Mouse (Mus musculus): ENCODE results near the gene Ighmbp2. TPM values are rescaled to one million over a fixed set of nuclear protein-coding genes. Genes with fewer than 3 reads are reported as not detected.

Gene Ighmbp2
- polyA plus RNA-seq, 1 experiment from 2014 or later: 2.4 TPM

- H3K4me3 ChIP-seq (replicated peaks): peak overlapping the region; percentile 92
- no peak for ATAC-seq (ENCODE audit: insufficient read depth)
- WGBS (ENCODE audit: insufficient replicate concordance): 46% methylated on average over 4 of the region's 4 CpGs
Observed at GRCm38 (mm10) chr19:3281886-3282285, 931 bp downstream of the Ighmbp2 start.

GRCm38 (mm10) chr19:3275744-3276365, 7.0 kb downstream of the Ighmbp2 start:
- H3K27me3 ChIP-seq: no peaks in the 10 kb centered on the region
- no peak for ATAC-seq (ENCODE audit: insufficient read depth)
- H3K9ac ChIP-seq: no peak overlapping the region
- no peaks in the 10 kb centered on the region for H3K9me3 ChIP-seq (replicated peaks)
- WGBS (ENCODE audit: insufficient replicate concordance): 68% methylated on average over 3 of the region's 3 CpGs
- no peak overlapping the region for H3K4me2 ChIP-seq
- no peaks in the 10 kb centered on the region for H3K4me1 ChIP-seq (replicated peaks)
- H3K27ac ChIP-seq (replicated peaks): no peak overlapping the region
- peaks cover 60% of the 10 kb centered on the region for H3K36me3 ChIP-seq (replicated peaks)
- no peak overlapping the region for H3K4me3 ChIP-seq (replicated peaks)

More at GRCm38 (mm10) chr19:3281886-3282285, 931 bp downstream of the Ighmbp2 start:
- peaks cover 26% of the 10 kb centered on the region for H3K4me1 ChIP-seq (replicated peaks)
- no peaks in the 10 kb centered on the region for H3K27me3 ChIP-seq
- H3K36me3 ChIP-seq (replicated peaks): peaks cover 29% of the 10 kb centered on the region
- peak overlapping the region; percentile 91 for H3K4me2 ChIP-seq
- H3K9me3 ChIP-seq (replicated peaks): no peaks in the 10 kb centered on the region
- peak overlapping the region; percentile 76; the same call in 1 of the 2 replicates for H3K9ac ChIP-seq
- no peak overlapping the region for H3K27ac ChIP-seq (replicated peaks)

- WGBS (ENCODE audit: insufficient replicate concordance): 80% methylated on average over 9 of the region's 9 CpGs
- no peaks in the 10 kb centered on the region for H3K27me3 ChIP-seq
- H3K36me3 ChIP-seq (replicated peaks): peaks cover 65% of the 10 kb centered on the region
- no peak for ATAC-seq (ENCODE audit: insufficient read depth)
- no peak overlapping the region for H3K27ac ChIP-seq (replicated peaks)
- H3K9ac ChIP-seq: no peak overlapping the region
- H3K4me3 ChIP-seq (replicated peaks): no peak overlapping the region
- no peak overlapping the region for H3K4me2 ChIP-seq
- H3K4me1 ChIP-seq (replicated peaks): no peaks in the 10 kb centered on the region
- no peaks in the 10 kb centered on the region for H3K9me3 ChIP-seq (replicated peaks)
Observed at GRCm38 (mm10) chr19:3273331-3273730, 9.5 kb downstream of the Ighmbp2 start.

- Histone ChIP-seq H3K9ac (no peak overlapping the region), H3K27me3 (no peaks in the 10 kb centered on the region), H3K4me3 (replicated peaks) (no peak overlapping the region), H3K4me2 (no peak overlapping the region), H3K4me1 (replicated peaks) (no peaks in the 10 kb centered on the region), H3K9me3 (replicated peaks) (no peaks in the 10 kb centered on the region), H3K27ac (replicated peaks) (no peak overlapping the region), H3K36me3 (replicated peaks) (peaks cover 76% of the 10 kb centered on the region)
- ATAC-seq (ENCODE audit: insufficient read depth): no peak
- WGBS (ENCODE audit: insufficient replicate concordance): 79% methylated on average over 6 of the region's 6 CpGs
Observed at GRCm38 (mm10) chr19:3271366-3271765, 11.5 kb downstream of the Ighmbp2 start.

- Histone ChIP-seq H3K4me3 (replicated peaks) (no peak overlapping the region), H3K9ac (no peak overlapping the region), H3K27ac (replicated peaks) (no peak overlapping the region), H3K9me3 (replicated peaks) (no peaks in the 10 kb centered on the region), H3K36me3 (replicated peaks) (peaks cover 76% of the 10 kb centered on the region), H3K4me1 (replicated peaks) (no peaks in the 10 kb centered on the region), H3K27me3 (no peaks in the 10 kb centered on the region), H3K4me2 (no peak overlapping the region)
- WGBS (ENCODE audit: insufficient replicate concordance): 77% methylated on average over 6 of the region's 6 CpGs
- no peak for ATAC-seq (ENCODE audit: insufficient read depth)
Observed at GRCm38 (mm10) chr19:3269803-3270202, 13.0 kb downstream of the Ighmbp2 start.

- H3K4me1 ChIP-seq (replicated peaks): no peaks in the 10 kb centered on the region
- peaks cover 80% of the 10 kb centered on the region for H3K36me3 ChIP-seq (replicated peaks)
- H3K27me3 ChIP-seq: no peaks in the 10 kb centered on the region
- no peak overlapping the region for H3K27ac ChIP-seq (replicated peaks)
- H3K4me3 ChIP-seq (replicated peaks): no peak overlapping the region
- no peak overlapping the region for H3K9ac ChIP-seq
- no peaks in the 10 kb centered on the region for H3K9me3 ChIP-seq (replicated peaks)
- ATAC-seq (ENCODE audit: insufficient read depth): no peak
- no peak overlapping the region for H3K4me2 ChIP-seq
- 71% methylated on average over 9 of the region's 9 CpGs for WGBS (ENCODE audit: insufficient replicate concordance)
Observed at GRCm38 (mm10) chr19:3269279-3269678, 13.5 kb downstream of the Ighmbp2 start.

- Histone ChIP-seq H3K9ac (no peak overlapping the region), H3K27ac (replicated peaks) (no peak overlapping the region), H3K4me2 (no peak overlapping the region), H3K4me3 (replicated peaks) (no peak overlapping the region), H3K9me3 (replicated peaks) (no peaks in the 10 kb centered on the region), H3K27me3 (no peaks in the 10 kb centered on the region), H3K4me1 (replicated peaks) (no peaks in the 10 kb centered on the region), H3K36me3 (replicated peaks) (peaks cover 73% of the 10 kb centered on the region)
- ATAC-seq (ENCODE audit: insufficient read depth): no peak
- WGBS (ENCODE audit: insufficient replicate concordance): 80% methylated on average over 17 of the region's 17 CpGs
Observed at GRCm38 (mm10) chr19:3268218-3268980, 14.4 kb downstream of the Ighmbp2 start.

- H3K27me3 ChIP-seq: no peaks in the 10 kb centered on the region
- no peak overlapping the region for H3K9ac ChIP-seq
- WGBS (ENCODE audit: insufficient replicate concordance): 68% methylated on average over 4 of the region's 4 CpGs
- no peaks in the 10 kb centered on the region for H3K4me1 ChIP-seq (replicated peaks)
- no peak for ATAC-seq (ENCODE audit: insufficient read depth)
- no peak overlapping the region for H3K4me2 ChIP-seq
- no peak overlapping the region for H3K4me3 ChIP-seq (replicated peaks)
- no peaks in the 10 kb centered on the region for H3K9me3 ChIP-seq (replicated peaks)
- no peak overlapping the region for H3K27ac ChIP-seq (replicated peaks)
- H3K36me3 ChIP-seq (replicated peaks): peaks cover 72% of the 10 kb centered on the region
Observed at GRCm38 (mm10) chr19:3267340-3267739, 15.5 kb downstream of the Ighmbp2 start.

GRCm38 (mm10) chr19:3266676-3267075, 16.1 kb downstream of the Ighmbp2 start:
- H3K4me2 ChIP-seq: no peak overlapping the region
- H3K36me3 ChIP-seq (replicated peaks): peaks cover 77% of the 10 kb centered on the region
- no peak for ATAC-seq (ENCODE audit: insufficient read depth)
- H3K9me3 ChIP-seq (replicated peaks): no peaks in the 10 kb centered on the region
- H3K4me3 ChIP-seq (replicated peaks): no peak overlapping the region
- no peaks in the 10 kb centered on the region for H3K4me1 ChIP-seq (replicated peaks)
- 82% methylated on average over 4 of the region's 4 CpGs for WGBS (ENCODE audit: insufficient replicate concordance)
- no peaks in the 10 kb centered on the region for H3K27me3 ChIP-seq
- H3K9ac ChIP-seq: no peak overlapping the region
- no peak overlapping the region for H3K27ac ChIP-seq (replicated peaks)

GRCm38 (mm10) chr19:3266136-3266535, 16.7 kb downstream of the Ighmbp2 start:
- no peak overlapping the region for H3K4me3 ChIP-seq (replicated peaks)
- ATAC-seq (ENCODE audit: insufficient read depth): no peak
- H3K27ac ChIP-seq (replicated peaks): no peak overlapping the region
- no peaks in the 10 kb centered on the region for H3K27me3 ChIP-seq
- H3K9ac ChIP-seq: no peak overlapping the region
- WGBS (ENCODE audit: insufficient replicate concordance): 51% methylated on average over 5 of the region's 5 CpGs
- H3K36me3 ChIP-seq (replicated peaks): peaks cover 74% of the 10 kb centered on the region
- H3K4me2 ChIP-seq: no peak overlapping the region
- H3K9me3 ChIP-seq (replicated peaks): no peaks in the 10 kb centered on the region
- no peaks in the 10 kb centered on the region for H3K4me1 ChIP-seq (replicated peaks)

- Histone ChIP-seq H3K4me2 (no peak overlapping the region), H3K9me3 (replicated peaks) (no peaks in the 10 kb centered on the region), H3K4me1 (replicated peaks) (no peaks in the 10 kb centered on the region), H3K4me3 (replicated peaks) (no peak overlapping the region), H3K27me3 (no peaks in the 10 kb centered on the region), H3K36me3 (replicated peaks) (peaks cover 68% of the 10 kb centered on the region), H3K27ac (replicated peaks) (no peak overlapping the region), H3K9ac (no peak overlapping the region)
- 72% methylated on average over 9 of the region's 9 CpGs for WGBS (ENCODE audit: insufficient replicate concordance)
- no peak for ATAC-seq (ENCODE audit: insufficient read depth)
Observed at GRCm38 (mm10) chr19:3265180-3265579, 17.6 kb downstream of the Ighmbp2 start.
